Mouse (Mus musculus) erythroid progenitor cell, adult 5-6 weeks (primary cell): ENCODE data around the gene Oxld1. TPM values are rescaled to one million over a fixed set of nuclear protein-coding genes. Genes with fewer than 3 reads are reported as not detected.
"Not testable (repeated sequence)": the region's sequence is repeated elsewhere in the genome, so short reads cannot be mapped to it uniquely, and the experiment has no call there.

Experiments used
- ATAC-seq: replicated peaks from 2 replicates; pipeline ENCODE4 v1.8.0; 2016; ENCODE audit warnings: moderate number of reproducible peaks, mild to moderate bottlenecking, moderate TSS enrichment, inconsistent platforms; ENCODE audit not compliant: poor library complexity, low FRiP score, severe bottlenecking
- total RNA-seq, 2 experiments: library from RNA; stranded (forward) in 1 of 2; stranded (reverse) in 1 of 2; fragments of 150-400 nt in 1 of 2; fragments of 186-747, 209-891 nt in 1 of 2; gene quantifications; 2 replicates each; pipeline versions ENCODE4 v1.2.3 to v1.2.4; 2015 to 2017; ENCODE audit warnings: low replicate concordance in 2 of 2

Oxld1 gene
- total RNA-seq, 2 experiments from 2014 or later = 1.4 TPM; not detected in 1

- peak; percentile 90 for ATAC-seq
Observed at GRCm38 (mm10) chr11:120437152-120437856, 20.6 kb downstream of the Oxld1 start, which contains the start of gene Nploc4. Gene Nploc4, minus strand, starts transcription at chr11:120437708.

DNA sequence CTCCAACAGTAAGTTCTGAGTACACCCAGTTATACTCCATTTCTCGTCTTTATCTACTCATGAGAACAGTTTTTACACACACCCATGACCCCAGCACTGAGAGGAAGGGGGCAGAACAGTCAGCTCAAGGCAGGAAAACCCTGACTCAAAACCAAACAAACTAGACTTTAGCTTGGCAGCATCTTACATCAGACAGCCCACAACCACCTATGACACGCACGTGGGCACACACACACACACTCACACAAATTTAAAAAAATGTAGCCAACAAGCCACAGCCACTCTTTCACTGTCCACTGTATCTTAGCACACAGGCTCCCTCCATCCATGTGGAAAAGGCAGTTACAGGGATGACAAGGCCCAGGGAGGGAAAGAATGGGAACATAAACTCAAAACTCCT, 31.1 kb downstream of the Oxld1 start:
- ATAC-seq = no peak

GRCm38 (mm10) chr11:120423569-120424295, 34.1 kb downstream of the Oxld1 start:
- ATAC-seq = peak; percentile 74

- no peak for ATAC-seq
Observed at GRCm38 (mm10) chr11:120422651-120423568, 35.0 kb downstream of the Oxld1 start.

DNA sequence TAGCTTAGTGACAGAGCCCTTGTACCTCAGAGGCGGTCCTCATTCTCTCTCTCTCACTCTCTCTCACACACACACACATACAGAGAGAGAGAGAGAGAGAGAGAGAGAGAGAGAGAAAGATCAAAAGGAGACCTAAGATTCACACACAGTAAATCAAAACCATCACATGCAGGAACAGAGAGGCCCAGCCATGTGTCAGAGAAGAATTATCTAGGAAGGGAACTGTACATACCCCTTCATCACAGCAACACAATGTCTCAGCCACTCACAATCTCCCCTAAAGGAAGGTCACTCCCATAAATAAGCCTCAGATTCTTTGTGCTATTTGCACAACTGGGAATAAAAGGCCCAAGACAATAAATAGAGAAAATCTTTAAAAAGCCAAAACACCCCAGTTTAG, 39.3 kb downstream of the Oxld1 start:
- ATAC-seq = no peak

GRCm38 (mm10) chr11:120417852-120418251, 40.0 kb downstream of the Oxld1 start:
- no peak for ATAC-seq

DNA sequence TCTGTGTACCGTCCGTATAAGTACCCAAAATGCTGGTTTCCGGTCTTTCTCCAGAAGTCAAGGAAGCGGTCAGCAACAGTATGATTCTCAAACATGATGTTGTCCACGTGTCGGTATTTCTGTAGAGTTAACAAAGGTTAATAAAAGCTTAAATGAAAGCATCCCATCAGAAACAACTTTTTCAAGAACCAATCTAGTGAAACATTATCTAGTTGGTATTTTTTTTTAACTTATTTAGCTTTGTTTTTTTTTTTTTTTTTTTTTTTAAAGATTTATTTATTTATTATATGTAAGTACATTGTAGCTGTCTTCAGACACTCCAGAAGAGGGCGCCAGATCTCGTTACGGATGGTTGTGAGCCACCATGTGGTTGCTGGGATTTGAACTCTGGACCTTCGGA, 44.2 kb downstream of the Oxld1 start:
- ATAC-seq = not testable (repeated sequence)

Other genes starting within 250 kb of the Oxld1 start
- 2.5 and 2.9 TPM in 2 replicates for gene Bahcc1, start 225.1 kb downstream of the Oxld1 start, total RNA-seq (2015; ENCODE audit: low replicate concordance)
- 1.4 TPM in 2 replicates for gene Bahcc1, start 225.1 kb downstream of the Oxld1 start, total RNA-seq (2017; ENCODE audit: low replicate concordance)
- 531 and 597 TPM in 2 replicates for gene Actg1, start 109.5 kb downstream of the Oxld1 start, total RNA-seq (2015; ENCODE audit: low replicate concordance)
- 282 and 330 TPM in 2 replicates for gene Actg1, start 109.5 kb downstream of the Oxld1 start, total RNA-seq (2017; ENCODE audit: low replicate concordance)
- gene Fscn2, start 96.5 kb downstream of the Oxld1 start, total RNA-seq (2015; ENCODE audit: low replicate concordance) = not detected in 2 replicates
- not detected in 2 replicates for gene Fscn2, start 96.5 kb downstream of the Oxld1 start, total RNA-seq (2017; ENCODE audit: low replicate concordance)
- 6.1 and 8.0 TPM in 2 replicates for gene Faap100, start 79.3 kb downstream of the Oxld1 start, total RNA-seq (2015; ENCODE audit: low replicate concordance)
- gene Faap100, start 79.3 kb downstream of the Oxld1 start, total RNA-seq (2017; ENCODE audit: low replicate concordance) = 2.0 and 9.4 TPM in 2 replicates
- gene Nploc4, start 20.4 kb downstream of the Oxld1 start, total RNA-seq (2015; ENCODE audit: low replicate concordance) = 35.2 and 47.6 TPM in 2 replicates
- gene Nploc4, start 20.4 kb downstream of the Oxld1 start, total RNA-seq (2017; ENCODE audit: low replicate concordance) = 63.8 and 65.8 TPM in 2 replicates
- not detected in 2 replicates for gene Tspan10, start 15.4 kb downstream of the Oxld1 start, total RNA-seq (2015; ENCODE audit: low replicate concordance)
- 0.13 and 1.8 TPM in 2 replicates for gene Tspan10, start 15.4 kb downstream of the Oxld1 start, total RNA-seq (2017; ENCODE audit: low replicate concordance)
- gene Pde6g, start 4.6 kb downstream of the Oxld1 start, total RNA-seq (2015; ENCODE audit: low replicate concordance) = not detected in 2 replicates
- gene Pde6g, start 4.6 kb downstream of the Oxld1 start, total RNA-seq (2017; ENCODE audit: low replicate concordance) = not detected in 2 replicates
- 5.8 and 26.8 TPM in 2 replicates for gene Ccdc137, start within 50 bp of the Oxld1 start, total RNA-seq (2015; ENCODE audit: low replicate concordance)
- 21.2 and 24.0 TPM in 2 replicates for gene Ccdc137, start within 50 bp of the Oxld1 start, total RNA-seq (2017; ENCODE audit: low replicate concordance)
- gene Arl16, start 9.5 kb upstream of the Oxld1 start, total RNA-seq (2015; ENCODE audit: low replicate concordance) = 13.8 and 22.0 TPM in 2 replicates
- 3.8 and 16.7 TPM in 2 replicates for gene Arl16, start 9.5 kb upstream of the Oxld1 start, total RNA-seq (2017; ENCODE audit: low replicate concordance)
- 10.8 and 17.6 TPM in 2 replicates for gene Mrpl12, start 26.5 kb upstream of the Oxld1 start, total RNA-seq (2015; ENCODE audit: low replicate concordance)
- 11.6 and 13.7 TPM in 2 replicates for gene Mrpl12, start 26.5 kb upstream of the Oxld1 start, total RNA-seq (2017; ENCODE audit: low replicate concordance)
- gene Slc25a10, start 33.8 kb upstream of the Oxld1 start, total RNA-seq (2015; ENCODE audit: low replicate concordance) = 7.2 and 17.6 TPM in 2 replicates
- 25.4 and 40.1 TPM in 2 replicates for gene Slc25a10, start 33.8 kb upstream of the Oxld1 start, total RNA-seq (2017; ENCODE audit: low replicate concordance)
- not detected in 2 replicates for gene Gcgr, start 72.6 kb upstream of the Oxld1 start, total RNA-seq (2015; ENCODE audit: low replicate concordance)
- not detected in 2 replicates for gene Gcgr, start 72.6 kb upstream of the Oxld1 start, total RNA-seq (2017; ENCODE audit: low replicate concordance)
- gene Mcrip1, start 91.7 kb upstream of the Oxld1 start, total RNA-seq (2015; ENCODE audit: low replicate concordance) = 19.8 and 23.5 TPM in 2 replicates
- 1.7 and 5.6 TPM in 2 replicates for gene Mcrip1, start 91.7 kb upstream of the Oxld1 start, total RNA-seq (2017; ENCODE audit: low replicate concordance)
- gene Ppp1r27, start 93.1 kb upstream of the Oxld1 start, total RNA-seq (2015; ENCODE audit: low replicate concordance) = not detected in 2 replicates
- not detected in 2 replicates for gene Ppp1r27, start 93.1 kb upstream of the Oxld1 start, total RNA-seq (2017; ENCODE audit: low replicate concordance)
- gene P4hb, start 115.2 kb upstream of the Oxld1 start, total RNA-seq (2015; ENCODE audit: low replicate concordance) = 101 and 104 TPM in 2 replicates
- 112 and 141 TPM in 2 replicates for gene P4hb, start 115.2 kb upstream of the Oxld1 start, total RNA-seq (2017; ENCODE audit: low replicate concordance)
- 134 and 150 TPM in 2 replicates for gene Arhgdia, start 123.6 kb upstream of the Oxld1 start, total RNA-seq (2015; ENCODE audit: low replicate concordance)
- gene Arhgdia, start 123.6 kb upstream of the Oxld1 start, total RNA-seq (2017; ENCODE audit: low replicate concordance) = 45.3 and 49.3 TPM in 2 replicates
- 72.9 and 87.2 TPM in 2 replicates for gene Alyref, start 140.3 kb upstream of the Oxld1 start, total RNA-seq (2015; ENCODE audit: low replicate concordance)
- gene Alyref, start 140.3 kb upstream of the Oxld1 start, total RNA-seq (2017; ENCODE audit: low replicate concordance) = 142 and 227 TPM in 2 replicates
- 28.1 and 35.0 TPM in 2 replicates for gene Anapc11, start 140.4 kb upstream of the Oxld1 start, total RNA-seq (2015; ENCODE audit: low replicate concordance)
- gene Anapc11, start 140.4 kb upstream of the Oxld1 start, total RNA-seq (2017; ENCODE audit: low replicate concordance) = 2.8 and 12.1 TPM in 2 replicates
- gene Npb, start 150.4 kb upstream of the Oxld1 start, total RNA-seq (2015; ENCODE audit: low replicate concordance) = not detected in 2 replicates
- gene Npb, start 150.4 kb upstream of the Oxld1 start, total RNA-seq (2017; ENCODE audit: low replicate concordance) = not detected in 2 replicates
- gene Pcyt2, start 159.9 kb upstream of the Oxld1 start, total RNA-seq (2015; ENCODE audit: low replicate concordance) = 13.3 and 14.7 TPM in 2 replicates
- 20.7 and 23.1 TPM in 2 replicates for gene Pcyt2, start 159.9 kb upstream of the Oxld1 start, total RNA-seq (2017; ENCODE audit: low replicate concordance)
- gene Sirt7, start 167.2 kb upstream of the Oxld1 start, total RNA-seq (2015; ENCODE audit: low replicate concordance) = 59.9 and 61.3 TPM in 2 replicates
- gene Sirt7, start 167.2 kb upstream of the Oxld1 start, total RNA-seq (2017; ENCODE audit: low replicate concordance) = 81.2 and 85.6 TPM in 2 replicates
- gene Mafg, start 175.5 kb upstream of the Oxld1 start, total RNA-seq (2015; ENCODE audit: low replicate concordance) = 36.0 TPM in 2 replicates
- gene Mafg, start 175.5 kb upstream of the Oxld1 start, total RNA-seq (2017; ENCODE audit: low replicate concordance) = 71.3 and 91.6 TPM in 2 replicates
- 2.1 TPM in 1 of 2 replicates, not detected in the other for gene Pycr1, start 185.7 kb upstream of the Oxld1 start, total RNA-seq (2015; ENCODE audit: low replicate concordance)
- 1.1 TPM in 1 of 2 replicates, not detected in the other for gene Pycr1, start 185.7 kb upstream of the Oxld1 start, total RNA-seq (2017; ENCODE audit: low replicate concordance)
- not detected in 2 replicates for gene Myadml2, start 190.1 kb upstream of the Oxld1 start, total RNA-seq (2015; ENCODE audit: low replicate concordance)
- gene Myadml2, start 190.1 kb upstream of the Oxld1 start, total RNA-seq (2017; ENCODE audit: low replicate concordance) = not detected in 2 replicates
- not detected in 2 replicates for gene Notum, start 203.1 kb upstream of the Oxld1 start, total RNA-seq (2015; ENCODE audit: low replicate concordance)
- not detected in 2 replicates for gene Notum, start 203.1 kb upstream of the Oxld1 start, total RNA-seq (2017; ENCODE audit: low replicate concordance)
- gene Aspscr1, start 214.9 kb upstream of the Oxld1 start, total RNA-seq (2015; ENCODE audit: low replicate concordance) = 33.1 and 41.4 TPM in 2 replicates
- 46.0 and 59.7 TPM in 2 replicates for gene Aspscr1, start 214.9 kb upstream of the Oxld1 start, total RNA-seq (2017; ENCODE audit: low replicate concordance)